In the genomic region with DNA sequence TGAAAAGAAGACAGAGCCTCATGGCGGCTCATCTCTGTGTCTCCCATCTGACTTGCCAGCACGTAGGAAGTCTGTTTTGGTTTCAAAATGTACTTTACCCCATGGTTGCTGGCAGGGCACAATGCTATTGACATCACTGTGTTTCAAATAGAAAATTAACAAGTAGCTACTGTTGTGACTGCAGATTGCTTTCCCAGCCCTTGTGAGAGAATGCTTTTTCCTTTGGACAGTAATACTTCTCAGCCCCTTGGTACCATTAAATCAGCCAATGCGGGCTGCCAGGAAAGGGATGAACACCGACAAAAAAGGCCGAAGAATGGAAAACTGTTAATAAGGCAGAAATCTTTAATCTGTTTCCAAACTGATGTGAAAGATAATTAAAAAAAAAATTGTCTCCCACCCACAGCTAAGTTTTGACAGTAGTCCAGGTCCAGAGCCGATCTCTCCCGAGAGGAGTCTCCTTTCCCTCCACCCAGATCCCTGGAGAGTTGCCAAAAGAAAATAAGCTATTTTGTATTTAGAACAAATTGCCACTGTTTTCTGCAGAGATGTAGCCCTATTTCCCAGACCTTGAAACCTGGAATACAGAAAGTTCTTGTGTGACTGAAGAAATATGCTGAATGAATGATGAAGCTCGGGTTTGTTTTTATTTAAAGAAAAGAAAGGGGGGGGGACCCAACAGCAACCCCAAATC, we compare ENCODE assay signal across 9 mouse cellular contexts. TPM values are rescaled to one million over a fixed set of nuclear protein-coding genes. Genes with fewer than 3 reads are reported as not detected.
DNase-seq lines count a peak whose midpoint lies in the region; ATAC-seq lines count a peak whose summit lies in the region.
"Had no signal": no experiment of that assay in that cellular context is flagged by ENCODE, and none has a peak within 500 bp of the region (broad histone marks: within the 10 kb centered on the region; RNA-seq: fewer than 3 reads in every experiment).

No protein-coding gene starts in this region.

- peaks cover 3% of the 10 kb centered on the region; the same call in 1 of the 2 replicates for H3K36me3 ChIP-seq in embryonic facial prominence, embryonic 15.5 days
- no peaks in the 10 kb centered on the region for H3K36me3 ChIP-seq in midbrain, embryonic 15.5 days (replicated peaks)

- H3K4me3 ChIP-seq in embryonic facial prominence, embryonic 15.5 days (replicated peaks): no peak overlapping the region
- H3K4me3 ChIP-seq in midbrain, embryonic 15.5 days: no peak overlapping the region

- no peaks in the 10 kb centered on the region for H3K9me3 ChIP-seq in embryonic facial prominence, embryonic 15.5 days (replicated peaks)
- no peaks in the 10 kb centered on the region for H3K9me3 ChIP-seq in midbrain, embryonic 15.5 days

- no peaks in the 10 kb centered on the region for H3K27me3 ChIP-seq in embryonic facial prominence, embryonic 15.5 days
- H3K27me3 ChIP-seq in midbrain, embryonic 15.5 days (replicated peaks): no peaks in the 10 kb centered on the region

- H3K9ac ChIP-seq in embryonic facial prominence, embryonic 15.5 days: no peak overlapping the region
- no peak overlapping the region for H3K9ac ChIP-seq in midbrain, embryonic 15.5 days

- peaks cover 31% of the 10 kb centered on the region for H3K4me1 ChIP-seq in embryonic facial prominence, embryonic 15.5 days
- peaks cover 17% of the 10 kb centered on the region for H3K4me1 ChIP-seq in midbrain, embryonic 15.5 days

- 47% methylated on average over 8 of the region's 8 CpGs for WGBS in embryonic facial prominence, embryonic 15.5 days
- 49% methylated on average over 8 of the region's 8 CpGs for WGBS in midbrain, embryonic 15.5 days

- peak; percentile 20 for DNase-seq in adrenal gland, adult 2 months
- DNase-seq in adrenal gland, adult 18-20 months (ENCODE audit: low spot score in 2 of 2): no peak
- DNase-seq in left cerebral cortex, postnatal 25 days (ENCODE audit: low spot score in 2 of 2): peak; percentile 46 to 53
- DNase-seq in left cerebral cortex, postnatal 36 days (ENCODE audit: low spot score in 2 of 2): no peak
- DNase-seq in spleen, postnatal 36 days (ENCODE audit: low spot score in 2 of 2): no peak

- intact Hi-C loops in left cerebral cortex, postnatal 25 days (cut with DNase I): no loop called here
- intact Hi-C loops in left cerebral cortex, postnatal 36 days (cut with DNase I): no loop called here

- H3K4me2 ChIP-seq in embryonic facial prominence, embryonic 15.5 days (replicated peaks): peak overlapping the region; percentile 27; the same call in 1 of the 2 replicates
- H3K4me2 ChIP-seq in midbrain, embryonic 15.5 days: peak overlapping the region; percentile 34; the same call in 1 of the 2 replicates

- no peak for ATAC-seq in embryonic facial prominence, embryonic 15.5 days (ENCODE audit: insufficient number of reproducible peaks, low FRiP score, low TSS enrichment, low read depth)
- no peak for ATAC-seq in midbrain, embryonic 15.5 days (replicated peaks)
- no peak for ATAC-seq in erythroid progenitor cell, adult 5-6 weeks (replicated peaks; ENCODE audit: low FRiP score, poor library complexity, severe bottlenecking)

- H3K27ac ChIP-seq in embryonic facial prominence, embryonic 15.5 days (replicated peaks): no peak overlapping the region
- H3K27ac ChIP-seq in midbrain, embryonic 15.5 days: peak overlapping the region; percentile 59

RNA-seq across cellular contexts. Expression of a gene that starts 11.2 kb away (rescaled TPM):
- total RNA-seq in adrenal gland, adult 2 months (2021): not detected
- polyA plus RNA-seq in adrenal gland, adult 2 months (2012; rRNA removed): not detected in 2 replicates
- total RNA-seq in adrenal gland, adult 18-20 months (2021): not detected
- total RNA-seq in left cerebral cortex, postnatal 25 days (2021): not detected
- total RNA-seq in left cerebral cortex, postnatal 36 days (2021): not detected
- polyA plus RNA-seq in embryonic facial prominence, embryonic 15.5 days (2015; fragmentation: Nextera tagmentation; extraction: Ambion mirVana): not detected in 2 replicates
- polyA plus RNA-seq in midbrain, embryonic 15.5 days (2015; fragmentation: Nextera tagmentation; extraction: Ambion mirVana): 7.7 TPM in 1 of 2 replicates, not detected in the other
- not detected in 2 replicates for total RNA-seq in erythroid progenitor cell, adult 5-6 weeks (2015; ENCODE audit: low replicate concordance)
- total RNA-seq in erythroid progenitor cell, adult 5-6 weeks (2017; ENCODE audit: low replicate concordance): not detected in 2 replicates
- total RNA-seq: left cerebral cortex, adult 18-20 months had no signal

RNA-seq across cellular contexts. Expression of a gene that starts 30.0 kb away (rescaled TPM):
- 10 to 100 TPM; 38.1 to 48.6 TPM for total RNA-seq in adrenal gland, adult 2 months (2021)
- 1.2 TPM in 2 replicates for polyA plus RNA-seq in adrenal gland, adult 2 months (2012; rRNA removed)
- total RNA-seq in adrenal gland, adult 18-20 months (2021): 10 to 100 TPM; 41.5 to 44.2 TPM
- total RNA-seq in left cerebral cortex, postnatal 25 days (2021): 10 to 100 TPM; 36.6 to 37.6 TPM
- 10 to 100 TPM; 33.2 to 40.5 TPM for total RNA-seq in left cerebral cortex, postnatal 36 days (2021)
- polyA plus RNA-seq in embryonic facial prominence, embryonic 15.5 days (2015; fragmentation: Nextera tagmentation; extraction: Ambion mirVana): 34.7 and 41.6 TPM in 2 replicates
- 31.9 and 32.4 TPM in 2 replicates for polyA plus RNA-seq in midbrain, embryonic 15.5 days (2015; fragmentation: Nextera tagmentation; extraction: Ambion mirVana)
- total RNA-seq in erythroid progenitor cell, adult 5-6 weeks (2015; ENCODE audit: low replicate concordance): 43.6 and 54.9 TPM in 2 replicates
- total RNA-seq in erythroid progenitor cell, adult 5-6 weeks (2017; ENCODE audit: low replicate concordance): 31.5 and 32.0 TPM in 2 replicates

RNA-seq across cellular contexts. Expression of a gene that starts 50.1 kb away (rescaled TPM):
- total RNA-seq in adrenal gland, adult 2 months (2021): 10 to 100 TPM; 29.6 to 31.1 TPM
- polyA plus RNA-seq in adrenal gland, adult 2 months (2012; rRNA removed): 15.6 and 17.2 TPM in 2 replicates
- 10 to 100 TPM; 29.2 to 35.0 TPM for total RNA-seq in adrenal gland, adult 18-20 months (2021)
- 10 to 100 TPM; 84.1 to 84.2 TPM for total RNA-seq in left cerebral cortex, postnatal 25 days (2021)
- total RNA-seq in left cerebral cortex, postnatal 36 days (2021): 10 to 100 TPM; 91.9 to 94.5 TPM
- 41.7 and 47.9 TPM in 2 replicates for polyA plus RNA-seq in embryonic facial prominence, embryonic 15.5 days (2015; fragmentation: Nextera tagmentation; extraction: Ambion mirVana)
- 49.6 and 53.3 TPM in 2 replicates for polyA plus RNA-seq in midbrain, embryonic 15.5 days (2015; fragmentation: Nextera tagmentation; extraction: Ambion mirVana)
- total RNA-seq in erythroid progenitor cell, adult 5-6 weeks (2015; ENCODE audit: low replicate concordance): 92.3 and 96.0 TPM in 2 replicates
- 167 and 196 TPM in 2 replicates for total RNA-seq in erythroid progenitor cell, adult 5-6 weeks (2017; ENCODE audit: low replicate concordance)

Comparison
In these comparisons a context has a peak if more than half of its experiments do, and no peak if none do; other contexts are left out.
1. DNase-seq: peak in adrenal gland, adult 2 months (single experiment) and left cerebral cortex, postnatal 25 days (2 of 2); none in adrenal gland, adult 18-20 months (0 of 2), left cerebral cortex, postnatal 36 days (0 of 2) and spleen, postnatal 36 days (0 of 2).